Mouse (Mus musculus) midbrain, embryonic 15.5 days (tissue): ENCODE results near the gene Tbc1d22a. TPM values are rescaled to one million over a fixed set of nuclear protein-coding genes. Genes with fewer than 3 reads are reported as not detected.
"Not testable (repeated sequence)": the region's sequence is repeated elsewhere in the genome, so short reads cannot be mapped to it uniquely, and the experiment has no call there.

ENCODE experiments used
- ATAC-seq: fragments of 200-750 bp; cut with Nextera tagmentation; replicated peaks from 2 replicates; pipeline ENCODE4 v1.8.0; 2017; ENCODE audit warnings: moderate TSS enrichment
- H3K27ac ChIP-seq: fragments of 300-500 bp; sonication (generic); 2 replicates; pipeline ENCODE4 v1.5.1; 2015; ENCODE audit warnings: mild to moderate bottlenecking, inconsistent platforms
- H3K27me3 ChIP-seq: fragments of 300-500 bp; sonication (generic); replicated peaks from 2 replicates; pipeline ENCODE4 v1.6.1; 2015; ENCODE audit warnings: inconsistent platforms
- H3K36me3 ChIP-seq: fragments of 300-500 bp; sonication (generic); replicated peaks from 2 replicates; pipeline ENCODE4 v1.6.1; 2015; ENCODE audit warnings: inconsistent platforms
- H3K4me1 ChIP-seq: fragments of 300-500 bp; sonication (generic); 2 replicates; pipeline ENCODE4 v1.6.1; 2015; ENCODE audit warnings: inconsistent platforms
- H3K4me2 ChIP-seq: fragments of 300-500 bp; sonication (generic); 2 replicates; pipeline ENCODE4 v1.6.1; 2015; ENCODE audit warnings: inconsistent platforms, mild to moderate bottlenecking, moderate library complexity
- H3K4me3 ChIP-seq: fragments of 300-500 bp; sonication (generic); 2 replicates; pipeline ENCODE4 v1.5.1; 2015; ENCODE audit warnings: mild to moderate bottlenecking, inconsistent platforms
- H3K9ac ChIP-seq: fragments of 300-500 bp; sonication (generic); 2 replicates; pipeline ENCODE4 v1.6.1; 2015; ENCODE audit warnings: mild to moderate bottlenecking, inconsistent platforms
- H3K9me3 ChIP-seq: fragments of 300-500 bp; sonication (generic); 2 replicates; pipeline ENCODE4 v1.6.1; 2016; ENCODE audit warnings: inconsistent platforms
- WGBS: fragments of 180-500 bp; shearing (Covaris S2); methylation state at CpG from one replicate; pipeline ENCODE4 v1.1.7; 2015; ENCODE audit warnings: mixed read lengths; 5-methylcytosine and 5-hydroxymethylcytosine counted together
- polyA plus RNA-seq: library from polyadenylated mRNA; unstranded; fragments of >200 nt; fragmentation: Nextera tagmentation; extraction: Ambion mirVana; gene quantifications from 2 replicates; pipeline ENCODE4 v1.2.1, GENCODE M21; 2015

The Tbc1d22a gene
- polyA plus RNA-seq, 1 experiment from 2014 or later = 14.3 TPM

DNA sequence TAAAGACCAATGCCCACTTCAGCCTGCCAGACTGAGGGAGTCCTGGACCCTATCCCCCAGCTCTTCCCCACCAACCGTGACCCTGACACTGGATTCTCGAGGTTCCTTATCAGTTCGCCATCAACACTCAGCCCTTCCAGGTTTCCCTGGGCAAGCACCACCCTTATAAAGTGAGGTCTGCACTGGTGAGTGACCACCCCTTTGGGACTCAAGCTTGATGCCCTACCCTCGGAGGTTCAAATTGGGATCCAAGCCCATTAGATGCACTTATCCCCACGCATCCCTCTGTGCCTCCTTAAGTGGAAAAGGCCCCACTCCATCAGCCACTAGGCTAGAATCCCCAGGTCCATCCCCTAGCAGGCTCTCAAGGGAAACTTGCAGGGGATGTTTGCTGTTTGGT lies 30.2 kb upstream of the Tbc1d22a start:
- 71% methylated on average over 5 of the region's 5 CpGs for WGBS
- Histone ChIP-seq H3K27me3 (no peaks in the 10 kb centered on the region), H3K4me1 (peaks cover 53% of the 10 kb centered on the region)

GRCm38 (mm10) chr15:86184851-86185688 lies 29.2 kb upstream of the Tbc1d22a start:
- WGBS = under 1% methylated on average over 70 of the region's 70 CpGs
- Histone ChIP-seq H3K4me2 (peak overlapping the region; percentile 85), H3K36me3 (no peaks in the 10 kb centered on the region), H3K4me1 (peaks cover 57% of the 10 kb centered on the region), H3K9me3 (no peaks in the 10 kb centered on the region), H3K9ac (peak overlapping the region; percentile 78), H3K27me3 (no peaks in the 10 kb centered on the region), H3K4me3 (peak overlapping the region; percentile 55), H3K27ac (peak overlapping the region; percentile 88)
- ATAC-seq = peak; percentile 70

More for the DNA sequence above, 30.2 kb upstream of the Tbc1d22a start:
- no peaks in the 10 kb centered on the region for H3K9me3 ChIP-seq
- ATAC-seq = no peak
- H3K27ac ChIP-seq = 0 out of 2 replicates have a peak overlapping the region, but pooled peaks have one; percentile 88
- H3K4me3 ChIP-seq = peak overlapping the region; percentile 55
- H3K36me3 ChIP-seq = no peaks in the 10 kb centered on the region
- peak overlapping the region; percentile 78 for H3K9ac ChIP-seq
- peak overlapping the region; percentile 85 for H3K4me2 ChIP-seq

DNA sequence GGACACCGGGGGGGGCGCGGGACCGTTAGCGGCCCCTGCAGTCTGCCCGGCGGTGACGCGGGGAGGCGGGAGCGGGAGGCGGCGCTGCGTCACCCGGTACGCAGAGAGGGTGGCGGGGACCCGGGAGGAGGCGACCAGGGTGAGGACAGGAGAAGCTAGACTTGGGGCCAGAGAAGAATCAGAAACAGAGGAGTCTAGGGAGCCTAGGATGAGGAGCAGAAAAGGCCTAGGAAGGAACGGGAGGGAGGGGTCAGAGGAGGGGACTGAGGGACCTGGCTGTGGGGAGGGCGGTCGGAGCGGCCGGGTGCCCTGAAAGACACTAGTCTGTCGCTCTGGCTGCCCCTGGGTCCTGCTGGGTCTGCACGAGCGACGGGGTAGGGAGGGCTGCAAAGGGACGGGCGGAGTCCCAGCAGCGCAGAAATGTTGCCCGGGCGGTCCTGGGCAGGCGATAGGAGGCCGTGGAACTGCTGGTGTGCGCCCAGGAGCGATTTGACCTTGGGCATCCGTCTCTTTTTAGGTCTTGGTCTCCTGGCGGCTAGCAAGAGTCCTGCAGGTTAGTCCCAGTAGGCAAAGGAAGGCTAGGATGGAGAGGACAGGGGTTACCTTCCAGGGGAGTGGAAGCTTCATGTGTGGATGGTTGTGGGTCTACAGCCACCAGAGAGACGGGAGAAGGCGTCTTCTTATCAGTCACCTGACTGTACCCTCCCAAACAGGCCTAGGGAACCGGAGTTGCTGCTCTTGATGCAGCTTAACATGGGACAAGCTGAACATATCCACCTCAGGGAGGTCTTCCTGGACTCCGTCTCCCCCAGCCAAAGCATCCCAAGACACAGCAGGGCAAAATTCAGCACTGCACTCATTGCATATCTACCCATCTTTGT lies 28.3 kb upstream of the Tbc1d22a start, which contains the start of gene Cerk:
TSS of gene Cerk (minus strand) at position 453 of the 881 bp plus-strand sequence.
- no peaks in the 10 kb centered on the region for H3K27me3 ChIP-seq
- peak within 1 kb of the TSS; percentile 85 for H3K4me2 ChIP-seq
- ATAC-seq = peak; percentile 72
- no peaks in the 10 kb centered on the region for H3K36me3 ChIP-seq
- peak within 1 kb of the TSS; percentile 88 for H3K27ac ChIP-seq
- H3K4me3 ChIP-seq = peak within 1 kb of the TSS; percentile 55
- peaks cover 57% of the 10 kb centered on the region for H3K4me1 ChIP-seq
- 3% methylated on average over 42 of the region's 43 CpGs for whole genome bisulfite sequencing
- H3K9me3 ChIP-seq = no peaks in the 10 kb centered on the region
- peak within 1 kb of the TSS; percentile 78 for H3K9ac ChIP-seq

DNA sequence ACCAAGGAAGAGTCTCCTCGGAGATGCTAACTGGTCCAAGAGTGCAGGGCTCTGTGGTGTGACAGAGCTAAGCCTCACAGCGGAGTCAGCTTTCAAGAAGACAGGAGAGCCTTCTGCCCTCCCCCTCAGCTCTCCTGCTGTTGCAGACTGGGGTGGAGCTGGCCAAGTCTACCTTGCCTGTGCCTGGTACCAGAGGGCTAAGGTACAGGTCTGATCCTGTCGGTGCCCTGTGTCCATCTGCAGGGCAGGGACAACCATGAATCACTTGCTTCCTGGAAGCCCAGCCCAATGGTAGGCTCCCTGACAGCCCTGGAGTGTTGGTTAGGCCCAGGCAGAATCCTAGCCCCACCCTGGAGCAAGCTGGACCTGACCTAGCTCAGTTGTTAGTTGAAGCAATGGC lies 27.6 kb upstream of the Tbc1d22a start:
- 52% methylated on average over 3 of the region's 3 CpGs for whole genome bisulfite sequencing
- Histone ChIP-seq H3K36me3 (no peaks in the 10 kb centered on the region), H3K4me1 (peaks cover 54% of the 10 kb centered on the region), H3K4me3 (no peak overlapping the region), H3K27ac (no peak overlapping the region), H3K27me3 (no peaks in the 10 kb centered on the region), H3K4me2 (peak overlapping the region; percentile 85; the same call in 1 of the 2 replicates), H3K9me3 (no peaks in the 10 kb centered on the region), H3K9ac (no peak overlapping the region)
- no peak for ATAC-seq

DNA sequence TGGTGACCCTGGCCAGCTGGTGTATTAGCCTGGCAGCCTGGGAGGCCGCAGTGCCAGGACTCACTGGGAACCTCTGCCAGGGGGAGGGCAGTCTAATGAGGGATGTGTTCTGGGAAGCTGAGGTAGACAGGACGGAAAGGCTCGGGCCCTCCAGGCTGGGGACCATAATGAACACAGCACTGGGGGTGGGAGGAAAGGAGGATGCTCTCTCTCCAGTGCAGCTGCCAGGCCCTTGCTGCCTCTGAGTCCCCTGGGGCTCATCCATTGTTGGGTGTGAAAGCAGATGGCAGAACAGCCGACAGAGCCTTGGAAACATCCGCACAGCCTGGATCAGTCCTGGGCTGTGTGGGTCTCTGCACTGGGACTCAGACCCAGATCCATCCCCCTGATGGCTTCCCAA lies 26.1 kb upstream of the Tbc1d22a start:
- H3K4me2 ChIP-seq = no peak overlapping the region
- H3K36me3 ChIP-seq = no peaks in the 10 kb centered on the region
- 20% methylated on average over 5 of the region's 5 CpGs for WGBS
- no peak overlapping the region for H3K27ac ChIP-seq
- no peaks in the 10 kb centered on the region for H3K27me3 ChIP-seq
- peaks cover 40% of the 10 kb centered on the region for H3K4me1 ChIP-seq
- no peak overlapping the region for H3K9ac ChIP-seq
- no peak for ATAC-seq
- H3K9me3 ChIP-seq = no peaks in the 10 kb centered on the region
- H3K4me3 ChIP-seq = no peak overlapping the region

DNA sequence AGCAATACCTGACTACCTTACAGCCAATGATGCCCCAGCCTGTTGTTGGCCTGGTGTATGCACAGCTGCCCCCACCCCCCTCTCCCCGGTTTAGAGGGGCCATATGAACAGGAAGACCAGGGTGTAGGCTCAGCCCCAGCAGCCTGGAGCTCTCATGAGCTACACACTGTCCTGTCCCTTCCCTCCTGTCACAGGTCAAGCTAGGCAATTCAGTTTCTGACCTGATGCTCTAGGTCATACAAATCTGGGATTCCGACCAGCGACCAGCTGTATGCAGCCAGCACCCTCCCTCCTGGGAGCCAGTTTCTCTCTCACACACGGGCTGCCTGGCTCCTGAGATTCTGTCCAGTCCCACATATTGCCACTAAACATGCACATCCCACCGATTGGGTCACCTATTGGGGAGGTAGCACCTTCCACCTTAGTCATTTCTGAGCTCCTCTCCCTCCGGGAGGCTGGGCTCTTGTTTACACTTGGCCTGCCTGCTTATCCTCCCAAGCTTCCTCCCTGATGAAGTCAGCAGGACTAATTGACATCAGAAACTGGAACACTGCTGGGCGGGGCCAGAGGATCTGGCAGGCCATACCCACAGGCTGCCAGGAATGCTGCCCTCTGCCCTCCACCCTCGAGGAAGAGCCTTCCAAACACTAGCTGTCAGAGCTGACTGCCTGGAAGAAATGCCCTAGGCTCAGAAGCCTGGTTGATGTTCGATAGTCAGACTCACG lies 25.4 kb upstream of the Tbc1d22a start:
- no peaks in the 10 kb centered on the region for H3K9me3 ChIP-seq
- H3K4me1 ChIP-seq = peaks cover 35% of the 10 kb centered on the region
- H3K4me2 ChIP-seq = no peak overlapping the region
- H3K27me3 ChIP-seq = no peaks in the 10 kb centered on the region
- no peak overlapping the region for H3K4me3 ChIP-seq
- H3K9ac ChIP-seq = no peak overlapping the region
- H3K27ac ChIP-seq = no peak overlapping the region
- 46% methylated on average over 10 of the region's 10 CpGs for WGBS
- no peaks in the 10 kb centered on the region for H3K36me3 ChIP-seq
- ATAC-seq = no peak

DNA sequence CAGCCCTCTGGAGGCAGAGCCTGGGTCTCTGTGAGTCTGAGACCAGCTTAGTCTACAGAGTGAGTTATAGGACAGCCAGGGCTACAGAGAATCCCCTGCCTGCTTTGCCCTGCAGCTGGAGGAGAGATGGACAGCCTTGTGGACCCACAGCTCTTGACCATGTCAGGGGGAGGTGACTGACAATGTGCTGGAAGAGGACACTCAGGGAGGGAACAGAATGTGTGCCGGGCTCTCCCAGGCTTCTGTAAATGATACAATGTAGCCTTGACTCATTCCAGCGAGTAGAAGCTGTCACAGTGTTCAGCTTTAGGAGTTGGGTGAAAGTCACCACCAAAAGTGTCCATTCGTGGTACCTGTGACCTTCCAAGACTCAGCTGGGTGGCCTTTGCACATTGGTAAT lies 23.9 kb upstream of the Tbc1d22a start:
- WGBS = 81% methylated on average over 3 of the region's 3 CpGs
- H3K9ac ChIP-seq = no peak overlapping the region
- H3K36me3 ChIP-seq = no peaks in the 10 kb centered on the region
- H3K27me3 ChIP-seq = no peaks in the 10 kb centered on the region
- H3K27ac ChIP-seq = no peak overlapping the region
- no peaks in the 10 kb centered on the region for H3K9me3 ChIP-seq
- no peak overlapping the region for H3K4me2 ChIP-seq
- no peak overlapping the region for H3K4me3 ChIP-seq
- ATAC-seq = no peak
- peaks cover 24% of the 10 kb centered on the region for H3K4me1 ChIP-seq

GRCm38 (mm10) chr15:86191505-86191904 lies 22.8 kb upstream of the Tbc1d22a start:
- Histone ChIP-seq H3K4me2 (no peak overlapping the region), H3K9me3 (no peaks in the 10 kb centered on the region), H3K27ac (no peak overlapping the region), H3K36me3 (no peaks in the 10 kb centered on the region), H3K4me1 (peaks cover 17% of the 10 kb centered on the region), H3K9ac (no peak overlapping the region), H3K27me3 (no peaks in the 10 kb centered on the region), H3K4me3 (no peak overlapping the region)
- no peak for ATAC-seq
- 80% methylated on average over 1 of the region's 1 CpGs for WGBS

GRCm38 (mm10) chr15:86191933-86192332 lies 22.3 kb upstream of the Tbc1d22a start:
- 85% methylated on average over 3 of the region's 3 CpGs for WGBS

DNA sequence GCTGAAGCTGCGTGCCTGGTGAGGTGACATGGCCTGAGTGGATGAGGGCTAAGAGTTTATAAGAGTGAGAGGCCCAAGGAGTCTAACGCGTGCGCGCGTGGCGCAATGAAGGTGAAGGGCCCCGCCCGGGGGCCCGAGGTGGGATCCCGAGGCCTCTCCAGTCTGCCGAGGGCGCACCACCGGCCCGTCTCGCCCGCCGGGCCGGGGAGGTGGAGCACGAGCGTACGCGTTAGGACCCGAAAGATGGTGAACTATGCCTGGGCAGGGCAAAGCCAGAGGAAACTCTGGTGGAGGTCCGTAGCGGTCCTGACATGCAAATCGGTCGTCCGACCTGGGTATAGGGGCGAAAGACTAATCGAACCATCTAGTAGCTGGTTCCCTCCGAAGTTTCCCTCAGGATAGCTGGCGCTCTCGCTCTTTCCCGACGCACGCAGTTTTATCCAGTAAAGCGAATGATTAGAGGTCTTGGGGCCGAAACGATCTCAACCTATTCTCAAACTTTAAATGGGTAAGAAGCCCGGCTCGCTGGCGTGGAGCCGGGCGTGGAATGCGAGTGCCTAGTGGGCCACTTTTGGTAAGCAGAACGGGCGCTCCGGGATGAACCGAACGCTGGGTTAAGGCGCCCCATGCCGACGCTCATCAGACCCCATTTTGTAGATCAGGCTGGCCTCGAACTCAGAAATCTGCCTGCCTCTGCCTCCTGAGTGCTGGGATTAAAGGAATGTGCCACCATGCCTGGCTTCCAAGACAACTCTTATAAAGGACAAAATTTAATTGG lies 19.4 kb upstream of the Tbc1d22a start:
- H3K4me2 ChIP-seq, H3K27me3 ChIP-seq, H3K36me3 ChIP-seq, H3K9me3 ChIP-seq, H3K27ac ChIP-seq, H3K9ac ChIP-seq, H3K4me3 ChIP-seq, H3K4me1 ChIP-seq: not testable (repeated sequence)
- ATAC-seq = peak; percentile 91
- 76% methylated on average over 55 of the region's 55 CpGs for WGBS

More at GRCm38 (mm10) chr15:86191933-86192332, 22.3 kb upstream of the Tbc1d22a start:
- Histone ChIP-seq H3K4me3 (no peak overlapping the region), H3K36me3 (no peaks in the 10 kb centered on the region), H3K4me1 (peaks cover 14% of the 10 kb centered on the region), H3K27me3 (no peaks in the 10 kb centered on the region), H3K9ac (no peak overlapping the region), H3K9me3 (no peaks in the 10 kb centered on the region), H3K27ac (no peak overlapping the region), H3K4me2 (no peak overlapping the region)
- no peak for ATAC-seq

DNA sequence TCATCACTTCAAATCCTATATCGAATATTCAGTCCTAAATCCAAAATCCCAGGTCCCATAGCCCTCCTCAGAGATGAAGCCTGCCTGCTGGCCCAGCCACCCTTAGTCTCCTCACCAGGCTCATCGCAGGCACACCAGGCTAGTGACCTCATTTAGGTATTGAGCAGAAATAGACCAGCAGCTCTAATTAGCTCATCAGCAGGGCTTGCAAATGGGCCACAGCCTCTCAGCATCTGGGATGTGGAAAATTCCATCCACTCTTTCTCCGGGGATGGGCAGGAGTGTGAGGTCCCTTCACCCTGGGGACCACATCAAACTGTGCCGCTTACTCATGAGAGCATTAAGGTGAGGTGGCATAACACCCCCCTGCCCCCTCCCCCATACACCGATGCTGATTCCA lies 15.2 kb upstream of the Tbc1d22a start:
- WGBS = 79% methylated on average over 5 of the region's 5 CpGs
- no peaks in the 10 kb centered on the region for H3K9me3 ChIP-seq
- H3K27ac ChIP-seq = no peak overlapping the region
- H3K27me3 ChIP-seq = no peaks in the 10 kb centered on the region
- H3K9ac ChIP-seq = no peak overlapping the region
- no peak overlapping the region for H3K4me3 ChIP-seq
- no peaks in the 10 kb centered on the region for H3K36me3 ChIP-seq
- no peak for ATAC-seq
- H3K4me2 ChIP-seq = no peak overlapping the region
- H3K4me1 ChIP-seq = peaks cover 4% of the 10 kb centered on the region; the same call in 1 of the 2 replicates
